Mouse (Mus musculus) MEL (cell line): ENCODE measurements around the gene AU021092.

Experiments
- CHD1 ChIP-seq: IDR thresholded peaks from 2 replicates; pipeline ENCODE4 v1.6.1; 2012; ENCODE audit warnings: low read depth, mild to moderate bottlenecking, inconsistent platforms, low read length, improper control_type of control experiment
- CTCF ChIP-seq, 3 experiments: IDR thresholded peaks in 2 of 3; conservative IDR thresholded peaks in 1 of 3; 2 replicates each; pipeline ENCODE4 v1.5.1; 2011 to 2012; ENCODE audit warnings: low read length in 3 of 3, low read depth in 2 of 3, mild to moderate bottlenecking in 2 of 3, improper control_type of control experiment in 1 of 3, inconsistent platforms in 1 of 3, mixed read lengths in 1 of 3, moderate library complexity in 1 of 3; ENCODE audit not compliant: control insufficient read depth in 1 of 3, insufficient read depth in 1 of 3, poor library complexity in 1 of 3, severe bottlenecking in 1 of 3
- GABPA ChIP-seq: IDR thresholded peaks from 2 replicates; pipeline ENCODE4 v1.6.1; 2012; ENCODE audit warnings: low read depth, mild to moderate bottlenecking, inconsistent platforms, low read length, improper control_type of control experiment, moderate library complexity
- HCFC1 ChIP-seq: IDR thresholded peaks from 2 replicates; pipeline ENCODE4 v1.6.1; 2012; ENCODE audit warnings: low read depth, mild to moderate bottlenecking, inconsistent platforms, low read length, improper control_type of control experiment, moderate library complexity
- POLR2A ChIP-seq, 2 experiments: IDR thresholded peaks; 2 replicates each; pipeline ENCODE4 v1.6.1; 2011 to 2012; ENCODE audit warnings: low read length in 2 of 2, mild to moderate bottlenecking in 2 of 2, control low read depth in 1 of 2, improper control_type of control experiment in 1 of 2, low read depth in 1 of 2, moderate library complexity in 1 of 2; ENCODE audit not compliant: control insufficient read depth in 1 of 2, insufficient read depth in 1 of 2, poor library complexity in 1 of 2
- POLR2AphosphoS5 ChIP-seq: IDR thresholded peaks from 2 replicates; pipeline ENCODE4 v1.6.1; 2012; ENCODE audit warnings: low read depth, borderline replicate concordance, mild to moderate bottlenecking, inconsistent platforms, low read length, moderate library complexity, mixed read lengths
- ZMIZ1 ChIP-seq: IDR thresholded peaks from 2 replicates; pipeline ENCODE4 v1.6.1; 2012; ENCODE audit warnings: low read depth, mild to moderate bottlenecking, inconsistent platforms, low read length, improper control_type of control experiment, moderate library complexity

- TF ChIP-seq GABPA (no peak), CHD1 (no peak), HCFC1 (no peak), POLR2AphosphoS5 (no peak), ZMIZ1 (no peak), CTCF (IDR thresholded peaks at IDR 0.05 in 2 of 3, conservative IDR thresholded peaks at IDR 0.05 in 1 of 3; ENCODE audit: control insufficient read depth in 1 of 3, insufficient read depth in 1 of 3, low read depth in 2 of 3, low read length in 3 of 3, poor library complexity in 1 of 3, severe bottlenecking in 1 of 3) (no peak), POLR2A (IDR thresholded peaks at IDR 0.05; ENCODE audit: control insufficient read depth in 1 of 2, insufficient read depth in 1 of 2, low read depth in 1 of 2, low read length in 2 of 2, poor library complexity in 1 of 2) (no peak)
Observed at GRCm38 (mm10) chr16:5271411-5272035, 49.4 kb upstream of the AU021092 start.
